Mouse (Mus musculus) heart, embryonic 12.5 days (tissue): ENCODE measurements around the gene Mga. TPM values are rescaled to one million over a fixed set of nuclear protein-coding genes. Genes with fewer than 3 reads are reported as not detected.
A peak's percentile ranks its signal among the peaks of the same experiment; 100 is the strongest.

Experiments used
- ATAC-seq: fragments of 200-750 bp; cut with Nextera tagmentation; 2 replicates; pipeline ENCODE4 v1.8.0; 2017; ENCODE audit warnings: moderate TSS enrichment, moderate library complexity; ENCODE audit not compliant: insufficient number of reproducible peaks, low FRiP score
- H3K27ac ChIP-seq: fragments of 300-500 bp; sonication (generic); 2 replicates; pipeline ENCODE4 v1.5.1; 2016; ENCODE audit warnings: mild to moderate bottlenecking, moderate library complexity; ENCODE audit not compliant: poor library complexity, severe bottlenecking
- H3K27me3 ChIP-seq: fragments of 300-500 bp; sonication (generic); replicated peaks from 2 replicates; pipeline ENCODE4 v1.6.1; 2016; ENCODE audit warnings: mild to moderate bottlenecking, moderate library complexity
- H3K36me3 ChIP-seq: fragments of 300-500 bp; sonication (generic); 2 replicates; pipeline ENCODE4 v1.6.1; 2016; ENCODE audit warnings: mild to moderate bottlenecking, moderate library complexity
- H3K4me1 ChIP-seq: fragments of 300-500 bp; sonication (generic); replicated peaks from 2 replicates; pipeline ENCODE4 v1.6.1; 2016; ENCODE audit warnings: mild to moderate bottlenecking
- H3K4me2 ChIP-seq: fragments of 300-500 bp; sonication (generic); 2 replicates; pipeline ENCODE4 v1.6.1; 2016; ENCODE audit warnings: mild to moderate bottlenecking, moderate library complexity
- H3K4me3 ChIP-seq: fragments of 300-500 bp; sonication (generic); 2 replicates; pipeline ENCODE4 v1.5.1; 2016; ENCODE audit warnings: mild to moderate bottlenecking
- H3K9ac ChIP-seq: fragments of 300-500 bp; sonication (generic); 2 replicates; pipeline ENCODE4 v1.6.1; 2016; ENCODE audit warnings: mild to moderate bottlenecking, moderate library complexity
- H3K9me3 ChIP-seq: fragments of 300-500 bp; sonication (generic); replicated peaks from 2 replicates; pipeline ENCODE4 v1.6.1; 2016; ENCODE audit warnings: mild to moderate bottlenecking, moderate library complexity
- WGBS: fragments of 180-500 bp; shearing (Covaris S2); methylation state at CpG from one replicate; pipeline ENCODE4 v1.1.7; 2016; 5-methylcytosine and 5-hydroxymethylcytosine counted together
- polyA plus RNA-seq: library from polyadenylated mRNA; unstranded; fragments of >200 nt; fragmentation: Nextera tagmentation; extraction: Ambion mirVana; gene quantifications from 2 replicates; pipeline ENCODE4 v1.2.1, GENCODE M21; 2016

Mga gene
- polyA plus RNA-seq, 1 experiment from 2014 or later: 29.0 TPM

GRCm38 (mm10) chr2:119988952-119989351 is 91.9 kb downstream of the Mga start:
- Histone ChIP-seq H3K9me3 (no peaks in the 10 kb centered on the region), H3K4me1 (peaks cover 12% of the 10 kb centered on the region), H3K4me3 (no peak overlapping the region), H3K9ac (no peak overlapping the region), H3K36me3 (no peaks in the 10 kb centered on the region), H3K27me3 (no peaks in the 10 kb centered on the region), H3K4me2 (no peak overlapping the region), H3K27ac (no peak overlapping the region)
- ATAC-seq: no peak
- 73% methylated on average over 4 of the region's 4 CpGs for WGBS

- H3K36me3 ChIP-seq: no peaks in the 10 kb centered on the region
- no peak overlapping the region for H3K4me2 ChIP-seq
- H3K9me3 ChIP-seq: no peaks in the 10 kb centered on the region
- no peak for ATAC-seq
- no peaks in the 10 kb centered on the region for H3K27me3 ChIP-seq
- H3K27ac ChIP-seq: no peak overlapping the region
- WGBS: 75% methylated on average over 6 of the region's 6 CpGs
- no peak overlapping the region for H3K4me3 ChIP-seq
- peaks cover 21% of the 10 kb centered on the region for H3K4me1 ChIP-seq
- H3K9ac ChIP-seq: no peak overlapping the region
Measured at GRCm38 (mm10) chr2:119990881-119991280, 93.9 kb downstream of the Mga start.

GRCm38 (mm10) chr2:119992349-119992748 is 95.3 kb downstream of the Mga start:
- no peak overlapping the region for H3K4me2 ChIP-seq
- 63% methylated on average over 2 of the region's 2 CpGs for WGBS
- H3K27ac ChIP-seq: no peak overlapping the region
- H3K36me3 ChIP-seq: no peaks in the 10 kb centered on the region
- H3K9me3 ChIP-seq: no peaks in the 10 kb centered on the region
- no peak overlapping the region for H3K4me3 ChIP-seq
- ATAC-seq: no peak
- H3K27me3 ChIP-seq: no peaks in the 10 kb centered on the region
- H3K4me1 ChIP-seq: peaks cover 22% of the 10 kb centered on the region
- no peak overlapping the region for H3K9ac ChIP-seq

- ATAC-seq: no peak
- no peak overlapping the region for H3K4me2 ChIP-seq
- 53% methylated on average over 2 of the region's 2 CpGs for WGBS
Measured at GRCm38 (mm10) chr2:119993515-119993914, 96.5 kb downstream of the Mga start.

GRCm38 (mm10) chr2:119994839-119995238 is 97.8 kb downstream of the Mga start:
- Histone ChIP-seq H3K4me1 (peaks cover 24% of the 10 kb centered on the region), H3K9me3 (no peaks in the 10 kb centered on the region), H3K4me2 (no peak overlapping the region), H3K9ac (no peak overlapping the region), H3K4me3 (no peak overlapping the region), H3K36me3 (0 out of 2 replicates have a peak, but pooled peaks cover 2% of the 10 kb centered on the region), H3K27me3 (no peaks in the 10 kb centered on the region), H3K27ac (peak overlapping the region; percentile 72)
- ATAC-seq: no peak
- 41% methylated on average over 6 of the region's 6 CpGs for WGBS

More at GRCm38 (mm10) chr2:119993515-119993914, 96.5 kb downstream of the Mga start:
- Histone ChIP-seq H3K27me3 (no peaks in the 10 kb centered on the region), H3K4me3 (no peak overlapping the region), H3K9me3 (no peaks in the 10 kb centered on the region), H3K27ac (no peak overlapping the region), H3K9ac (no peak overlapping the region), H3K36me3 (no peaks in the 10 kb centered on the region), H3K4me1 (peaks cover 24% of the 10 kb centered on the region)

GRCm38 (mm10) chr2:119995391-119996281 is 98.6 kb downstream of the Mga start:
- peak; percentile 49 for ATAC-seq
- H3K9me3 ChIP-seq: no peaks in the 10 kb centered on the region
- H3K27me3 ChIP-seq: no peaks in the 10 kb centered on the region
- no peak overlapping the region for H3K4me2 ChIP-seq
- H3K9ac ChIP-seq: no peak overlapping the region
- H3K27ac ChIP-seq: peak overlapping the region; percentile 72
- 35% methylated on average over 9 of the region's 9 CpGs for WGBS
- H3K4me3 ChIP-seq: no peak overlapping the region
- H3K36me3 ChIP-seq: 0 out of 2 replicates have a peak, but pooled peaks cover 2% of the 10 kb centered on the region
- H3K4me1 ChIP-seq: peaks cover 26% of the 10 kb centered on the region

GRCm38 (mm10) chr2:119997354-119997753 is 100.3 kb downstream of the Mga start:
- H3K27ac ChIP-seq: no peak overlapping the region
- no peak overlapping the region for H3K4me3 ChIP-seq
- ATAC-seq: no peak
- H3K27me3 ChIP-seq: no peaks in the 10 kb centered on the region
- no peaks in the 10 kb centered on the region for H3K9me3 ChIP-seq
- WGBS: 80% methylated on average over 4 of the region's 4 CpGs
- H3K4me2 ChIP-seq: no peak overlapping the region
- H3K9ac ChIP-seq: no peak overlapping the region
- peaks cover 37% of the 10 kb centered on the region for H3K4me1 ChIP-seq
- H3K36me3 ChIP-seq: 0 out of 2 replicates have a peak, but pooled peaks cover 2% of the 10 kb centered on the region

GRCm38 (mm10) chr2:119999731-120000130 is 102.7 kb downstream of the Mga start:
- no peaks in the 10 kb centered on the region for H3K27me3 ChIP-seq
- H3K9me3 ChIP-seq: no peaks in the 10 kb centered on the region
- no peak overlapping the region for H3K4me2 ChIP-seq
- 0 out of 2 replicates have a peak, but pooled peaks cover 2% of the 10 kb centered on the region for H3K36me3 ChIP-seq
- no peak overlapping the region for H3K9ac ChIP-seq
- WGBS: 85% methylated on average over 2 of the region's 2 CpGs
- H3K4me3 ChIP-seq: no peak overlapping the region
- no peak overlapping the region for H3K27ac ChIP-seq
- H3K4me1 ChIP-seq: peaks cover 35% of the 10 kb centered on the region
- ATAC-seq: no peak

- peak overlapping the region; percentile 42; the same call in 1 of the 2 replicates for H3K27ac ChIP-seq
- peaks cover 23% of the 10 kb centered on the region for H3K4me1 ChIP-seq
- H3K4me2 ChIP-seq: no peak overlapping the region
- no peak overlapping the region for H3K4me3 ChIP-seq
- ATAC-seq: peak; percentile 53; the same call in 1 of the 2 replicates
- no peak overlapping the region; the same call in 1 of the 2 replicates for H3K9ac ChIP-seq
- WGBS: 51% methylated on average over 3 of the region's 3 CpGs
- H3K36me3 ChIP-seq: 0 out of 2 replicates have a peak, but pooled peaks cover 2% of the 10 kb centered on the region
- H3K9me3 ChIP-seq: no peaks in the 10 kb centered on the region
- no peaks in the 10 kb centered on the region for H3K27me3 ChIP-seq
Measured at GRCm38 (mm10) chr2:120000882-120001584, 104.0 kb downstream of the Mga start.

GRCm38 (mm10) chr2:120001956-120002355 is 104.9 kb downstream of the Mga start:
- Histone ChIP-seq H3K9ac (no peak overlapping the region), H3K4me1 (peaks cover 19% of the 10 kb centered on the region), H3K36me3 (0 out of 2 replicates have a peak, but pooled peaks cover 2% of the 10 kb centered on the region), H3K4me2 (no peak overlapping the region), H3K9me3 (no peaks in the 10 kb centered on the region), H3K27ac (no peak overlapping the region), H3K27me3 (no peaks in the 10 kb centered on the region), H3K4me3 (no peak overlapping the region)
- 67% methylated on average over 4 of the region's 4 CpGs for WGBS
- ATAC-seq: no peak

GRCm38 (mm10) chr2:120003970-120004369 is 106.9 kb downstream of the Mga start:
- no peaks in the 10 kb centered on the region for H3K9me3 ChIP-seq
- no peaks in the 10 kb centered on the region for H3K27me3 ChIP-seq
- no peak overlapping the region for H3K4me2 ChIP-seq
- peaks cover 18% of the 10 kb centered on the region for H3K4me1 ChIP-seq
- ATAC-seq: no peak
- WGBS: 75% methylated on average over 2 of the region's 2 CpGs
- no peak overlapping the region for H3K9ac ChIP-seq
- no peak overlapping the region for H3K4me3 ChIP-seq
- no peaks in the 10 kb centered on the region for H3K36me3 ChIP-seq
- no peak overlapping the region for H3K27ac ChIP-seq
